Mouse (Mus musculus) urinary bladder, postnatal 10 days (tissue): ENCODE results near the gene Rpl29.
A peak's percentile ranks its signal among the peaks of the same experiment; 100 is the strongest.

ENCODE experiments used
- DNase-seq: peaks from one replicate; pipeline ENCODE4 v3.0.0; 2022; ENCODE audit warnings: low spot score

Rpl29 gene

DNA sequence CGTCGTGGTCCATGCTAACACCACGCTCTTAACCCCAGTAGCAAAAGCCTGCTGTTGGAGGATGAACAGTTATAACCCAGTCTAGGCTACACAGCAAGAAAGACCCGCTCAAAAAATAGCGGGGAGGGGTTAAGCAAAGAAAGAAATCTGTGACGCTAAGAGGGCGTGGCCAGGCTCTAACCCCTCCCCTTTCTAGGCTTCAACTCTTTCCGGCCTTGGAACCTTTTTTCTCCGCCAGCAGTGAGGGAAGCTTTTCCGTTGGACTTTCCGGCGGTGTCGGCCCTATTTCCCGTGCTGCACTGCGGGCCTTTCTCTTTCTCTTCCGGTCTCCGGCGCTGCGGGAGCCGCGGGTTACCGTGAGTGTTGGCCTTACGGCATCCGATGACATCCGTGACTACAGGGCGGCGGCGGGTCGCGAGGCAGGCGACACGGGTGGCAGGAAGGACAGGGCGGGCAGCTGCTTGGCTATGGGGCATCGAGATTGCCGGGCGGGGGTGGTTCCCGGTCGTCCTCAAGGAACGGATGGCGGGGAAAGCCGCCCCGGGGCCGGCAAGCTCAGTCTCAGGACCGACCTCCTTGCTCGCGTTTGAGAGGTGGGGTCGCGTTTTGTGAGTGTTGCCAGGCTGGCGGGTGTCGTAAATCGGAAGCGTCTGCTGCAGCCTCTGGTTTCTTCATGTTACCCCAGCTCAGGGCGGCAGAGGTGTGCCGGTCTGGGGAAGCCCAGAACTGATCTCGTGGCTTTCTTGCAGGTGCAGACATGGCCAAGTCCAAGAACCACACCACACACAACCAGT is at the start of gene Rpl29:
TSS of gene Rpl29 (plus strand) at position 234 of the 794 bp plus-strand sequence.
- peak; percentile 85 for DNase-seq

DNA sequence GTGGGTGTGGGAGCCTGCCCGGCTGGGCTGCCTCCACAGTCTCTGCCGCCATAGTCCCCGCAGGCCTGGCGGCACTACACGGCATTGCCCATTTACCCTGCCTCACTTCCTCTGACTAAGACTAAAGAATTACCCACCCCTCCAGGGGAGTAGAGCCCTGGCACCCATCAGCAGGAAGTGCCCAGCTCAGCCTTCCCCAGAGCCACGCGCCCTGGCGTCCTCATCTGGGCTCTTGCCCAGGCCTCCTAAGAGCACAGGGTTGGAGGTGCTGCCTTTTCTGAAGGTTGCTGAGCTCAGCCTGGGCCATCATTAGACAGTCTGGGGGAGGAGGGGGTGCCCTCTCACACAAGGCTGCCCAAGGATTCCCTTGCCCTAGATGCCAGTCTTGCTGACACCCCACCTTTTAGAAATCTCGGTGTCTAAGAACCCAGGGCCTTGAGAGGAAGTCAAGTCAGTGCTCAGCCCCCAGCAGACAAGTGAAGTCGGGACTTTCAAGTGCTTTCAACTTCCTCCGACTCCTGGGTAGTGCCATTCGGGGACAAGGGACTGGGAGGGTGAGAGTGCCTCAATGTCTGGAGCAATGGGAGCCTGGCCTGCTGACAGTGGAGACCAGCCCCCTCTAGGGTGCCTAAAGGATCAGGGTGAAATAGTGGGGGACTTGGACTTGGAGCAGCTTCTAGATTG is 42.9 kb upstream of the Rpl29 start:
- no peak for DNase-seq

DNA sequence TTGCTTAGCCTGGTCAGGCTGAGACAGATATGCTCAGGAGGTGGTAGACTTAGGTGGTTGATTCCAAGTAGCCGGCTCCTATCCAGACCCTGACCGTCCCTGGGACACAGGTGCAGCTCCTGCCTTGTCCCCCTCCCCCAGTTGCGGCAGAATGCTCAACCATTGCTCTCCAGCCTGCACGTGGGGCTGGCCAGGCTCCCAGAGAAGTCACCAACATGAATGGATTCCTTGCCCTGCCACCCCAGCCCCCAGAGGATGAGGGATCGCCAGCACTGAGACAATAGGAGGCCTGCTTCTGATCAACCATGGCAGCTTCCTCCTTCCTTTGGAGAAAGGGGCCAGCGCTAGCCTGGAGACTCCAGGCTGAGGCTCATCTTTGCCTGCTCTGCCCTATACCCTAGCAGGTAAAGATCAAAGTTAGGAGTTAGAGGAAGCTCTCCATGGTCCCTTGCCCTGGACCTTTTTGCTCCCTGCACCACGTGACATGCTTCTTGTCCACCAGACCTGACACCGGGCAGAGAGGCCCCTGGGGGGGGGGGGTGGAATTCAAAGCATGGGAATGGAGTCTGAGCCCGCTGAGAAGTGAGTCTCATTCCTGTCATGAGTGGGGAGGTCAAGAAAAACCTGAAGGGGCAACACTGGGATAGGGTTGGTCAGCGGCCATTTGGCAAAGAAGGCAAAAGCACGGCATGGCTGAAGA is 36.3 kb upstream of the Rpl29 start:
- no peak for DNase-seq

DNA sequence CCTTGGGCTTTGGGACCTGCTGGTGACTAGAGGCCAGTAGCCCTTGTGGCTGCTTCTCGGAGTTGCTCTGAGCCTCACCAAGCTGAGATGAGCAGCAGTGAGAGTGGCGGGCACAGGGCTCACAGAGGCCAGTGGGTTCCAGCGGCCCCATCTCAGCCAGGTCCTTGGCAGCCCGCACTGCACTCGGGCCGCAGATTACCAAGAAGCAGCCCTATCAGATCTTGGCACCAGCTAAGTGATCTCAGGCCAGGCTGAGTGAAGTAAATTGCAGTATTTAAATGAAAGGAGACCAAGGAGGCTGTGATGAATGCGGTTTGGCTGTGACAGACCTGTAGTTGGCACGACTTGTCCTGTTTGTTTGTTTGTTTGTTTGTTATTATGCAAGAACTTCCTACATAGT is 35.7 kb upstream of the Rpl29 start:
- no peak for DNase-seq

DNA sequence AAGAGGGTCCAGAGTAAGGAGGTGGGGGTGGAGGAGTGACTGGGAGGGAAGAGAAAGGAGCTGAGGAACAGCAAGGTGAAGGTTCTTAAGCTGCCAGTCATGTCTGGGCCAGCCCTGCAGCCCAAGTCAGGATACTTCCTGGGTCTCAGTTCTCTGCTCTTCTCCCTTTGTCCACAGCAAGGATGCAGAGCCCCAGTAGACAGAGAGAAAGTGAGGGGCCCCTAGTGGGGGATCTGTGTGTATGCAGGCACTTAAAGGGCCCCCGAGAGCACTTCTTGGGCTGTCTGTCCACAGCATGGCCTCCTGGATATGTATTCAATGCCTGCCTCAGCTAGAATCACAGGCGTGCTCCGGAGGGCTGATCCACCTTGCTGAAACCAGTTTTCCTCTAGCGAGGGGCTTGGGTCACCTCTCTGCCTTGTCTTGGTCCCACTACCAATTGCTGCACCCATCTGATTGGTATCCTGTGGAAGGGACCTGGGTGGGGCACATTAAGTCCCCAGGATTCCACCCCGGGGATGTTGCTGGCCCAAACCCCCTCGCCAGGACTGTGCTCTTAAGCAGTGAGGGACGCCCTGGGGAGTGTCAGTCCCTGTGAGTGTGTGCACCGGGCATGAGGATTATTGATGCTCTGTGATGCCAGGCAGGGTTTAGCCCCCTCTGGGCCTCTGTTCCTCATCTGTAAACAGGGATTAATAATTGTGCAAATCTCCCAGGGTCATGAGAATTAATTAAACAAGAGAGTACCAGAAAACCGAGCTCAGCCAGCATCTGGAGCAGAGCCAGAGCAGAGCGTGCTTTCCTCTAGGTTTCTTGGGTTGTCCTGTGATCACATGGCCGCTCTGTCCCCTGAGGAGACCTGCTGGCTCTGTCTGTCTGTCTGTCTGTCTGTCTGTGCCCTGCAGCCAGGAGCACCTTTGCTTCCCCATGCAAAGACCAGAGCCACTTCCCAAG is 34.3 kb upstream of the Rpl29 start:
- DNase-seq: no peak

DNA sequence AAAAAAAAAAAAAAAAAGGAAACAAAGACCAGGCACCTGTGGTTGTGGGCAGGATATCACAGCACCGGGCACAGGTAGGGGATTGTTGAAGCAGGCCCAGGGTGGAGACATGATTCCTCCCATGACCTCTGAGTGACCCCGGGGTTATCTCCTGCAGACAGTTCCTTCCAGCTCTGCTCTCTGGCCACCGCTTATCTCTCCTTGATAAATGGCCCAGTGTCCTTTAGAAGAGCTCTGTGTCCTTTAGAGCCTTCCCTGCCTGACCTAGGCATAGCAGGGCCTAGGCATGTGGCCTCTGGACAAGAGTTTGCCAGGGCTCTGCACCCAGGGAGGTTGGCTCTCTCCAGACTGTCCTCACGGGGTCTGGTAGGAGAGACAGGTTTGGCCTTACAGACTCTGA is 31.5 kb upstream of the Rpl29 start:
- DNase-seq: no peak

DNA sequence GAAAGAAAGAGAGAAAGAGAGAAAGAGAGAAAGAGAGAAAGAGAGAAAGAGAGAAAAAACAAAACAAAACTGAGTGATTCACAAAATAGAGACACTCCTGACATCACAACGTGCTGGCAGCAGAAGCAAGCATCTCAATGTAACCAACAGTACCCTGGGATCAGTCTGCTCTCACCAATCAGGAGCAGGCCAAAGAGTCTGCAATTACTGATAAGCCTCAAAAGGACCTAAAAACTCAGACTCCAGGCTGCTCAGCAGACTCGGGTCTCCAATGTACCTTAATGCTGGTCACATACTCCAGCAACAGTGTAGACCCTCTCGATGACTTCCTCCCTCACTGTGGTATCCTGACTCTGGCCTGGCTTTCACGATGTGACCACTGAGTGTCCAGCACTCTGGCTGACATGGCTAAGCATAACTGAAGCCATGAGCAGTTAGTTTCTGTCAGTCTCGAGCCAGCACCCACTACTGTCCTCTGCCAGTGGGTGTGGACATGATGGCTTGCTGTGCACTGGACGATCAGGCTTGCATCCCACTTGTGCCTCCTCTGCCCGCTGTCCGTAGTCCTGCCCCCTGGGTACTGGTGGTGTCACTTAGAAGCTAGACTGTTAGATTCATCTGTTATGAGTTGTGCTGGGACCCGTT is 30.5 kb upstream of the Rpl29 start:
- DNase-seq: no peak

DNA sequence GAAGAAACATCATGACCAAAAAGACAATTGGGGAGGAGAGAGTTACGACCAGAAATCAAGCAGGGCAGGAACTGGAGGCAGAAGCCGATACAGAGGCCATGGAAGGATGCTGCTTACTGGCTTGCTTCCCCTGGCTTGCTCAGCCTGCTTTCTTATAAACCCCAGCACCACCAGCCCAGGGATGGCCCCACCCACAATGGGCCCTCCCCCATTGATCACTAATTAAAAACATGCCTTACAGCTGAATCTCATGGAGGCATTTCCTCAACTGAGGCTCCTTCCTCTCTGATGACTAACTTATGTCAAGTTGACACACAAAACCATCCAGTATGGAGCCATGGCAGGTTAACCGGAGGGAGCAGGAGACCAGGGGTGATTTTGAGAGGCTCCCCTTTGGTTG is 29.4 kb upstream of the Rpl29 start:
- no peak for DNase-seq

DNA sequence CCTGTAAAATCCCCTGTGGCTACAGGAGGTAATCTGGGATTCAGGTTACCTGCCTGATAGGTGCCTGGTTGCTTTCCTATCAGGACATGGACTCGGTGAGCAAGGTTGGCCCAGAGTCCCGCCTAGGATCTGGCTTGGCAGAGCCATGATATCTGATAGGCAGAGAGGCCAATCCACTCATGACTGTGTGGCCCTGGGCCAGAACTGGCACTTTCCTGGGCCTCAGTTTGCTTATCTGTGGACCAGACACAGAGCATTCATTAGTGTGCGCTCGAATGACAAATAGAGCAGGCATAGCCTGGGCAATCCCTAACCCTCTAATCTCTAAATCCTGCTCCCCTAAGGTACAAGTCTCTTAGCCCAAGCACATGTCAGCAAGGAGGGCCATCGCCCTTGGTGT is 27.1 kb upstream of the Rpl29 start:
- no peak for DNase-seq

DNA sequence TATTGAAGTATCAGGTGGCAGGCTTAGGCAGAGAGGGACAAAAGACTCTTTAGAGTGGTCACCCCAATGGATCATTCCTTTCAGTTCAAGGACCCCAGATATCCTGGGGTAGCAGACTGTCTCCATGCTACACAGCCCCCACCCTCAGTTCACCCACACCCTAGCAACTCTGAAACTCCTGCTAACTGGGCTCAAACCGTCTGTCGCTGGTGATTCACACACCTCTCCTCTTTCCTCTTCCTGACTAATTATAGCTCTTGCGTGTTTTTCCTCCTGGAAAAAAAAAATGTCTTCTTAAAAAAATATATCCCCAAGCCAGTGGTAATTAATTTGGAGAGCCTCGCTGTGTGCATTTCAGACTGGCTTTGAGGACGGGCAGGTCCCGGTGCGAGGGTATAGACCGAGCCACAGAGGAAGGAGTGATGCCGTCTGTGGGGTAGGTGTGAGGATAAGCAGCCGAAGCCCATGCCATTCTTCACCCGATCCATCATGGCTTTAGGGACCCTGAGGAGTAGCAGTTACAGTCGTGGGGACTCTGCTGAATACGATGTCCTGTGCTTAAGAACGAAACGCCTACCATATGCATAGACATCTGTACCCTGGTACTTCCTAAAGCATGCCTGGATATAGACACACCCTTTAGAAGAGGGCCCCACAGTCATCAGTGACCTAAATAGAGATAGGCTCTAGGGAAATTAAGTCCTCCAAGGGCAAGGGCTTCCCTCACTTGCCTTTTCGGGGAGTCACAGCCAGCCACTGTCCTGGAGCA is 26.5 kb upstream of the Rpl29 start:
- no peak for DNase-seq

DNA sequence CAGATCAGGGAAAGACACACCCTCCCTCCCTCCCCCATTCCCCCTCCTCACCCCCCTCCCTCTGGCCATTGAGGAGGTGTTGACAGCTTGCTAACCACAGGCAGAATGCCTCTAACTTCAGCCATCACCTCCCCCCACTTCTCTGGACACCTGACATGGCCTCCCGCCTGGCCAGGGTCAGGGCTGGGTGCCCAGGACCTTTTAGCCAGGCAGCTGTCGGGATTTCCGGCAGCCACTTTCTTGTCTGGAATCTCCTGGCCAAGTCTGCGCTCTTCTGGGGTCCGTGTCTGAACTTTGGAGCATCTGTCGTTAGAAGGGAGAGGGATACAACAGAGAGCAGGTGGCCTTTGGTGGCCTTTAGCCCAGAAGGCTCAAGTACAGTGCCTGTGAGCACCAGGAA is 24.0 kb upstream of the Rpl29 start:
- DNase-seq: no peak

DNA sequence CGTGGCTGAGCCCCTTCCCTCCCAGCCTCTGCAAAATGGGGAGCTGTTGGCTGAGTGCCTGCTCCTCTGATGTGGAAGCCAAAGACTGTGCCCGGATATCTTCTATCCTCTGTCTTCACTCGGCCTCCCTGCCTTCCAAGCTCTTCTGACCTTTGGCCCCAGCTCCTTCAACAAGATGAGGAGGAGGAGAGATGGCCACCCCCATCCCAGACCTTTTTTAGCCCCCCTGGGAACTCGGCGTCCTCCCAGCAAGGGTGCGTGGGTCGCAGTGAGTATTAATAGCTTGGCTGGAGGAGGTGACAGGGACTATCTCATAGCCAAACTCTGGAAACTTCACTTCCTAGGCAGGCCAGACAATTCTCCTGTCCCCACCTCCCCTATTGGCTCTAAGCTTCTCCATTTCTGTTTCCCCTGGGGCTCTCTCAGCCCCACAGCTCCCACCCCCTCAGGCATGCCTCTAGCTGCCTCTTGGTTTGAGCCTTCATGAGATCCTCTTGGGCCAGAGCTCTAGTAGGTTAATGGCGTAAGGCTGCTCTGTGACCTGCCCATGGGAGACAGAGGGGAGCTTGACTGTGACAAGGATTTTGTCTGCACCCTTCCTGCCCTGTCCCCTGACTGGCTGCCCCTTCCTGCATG is 22.7 kb upstream of the Rpl29 start:
- no peak for DNase-seq

DNA sequence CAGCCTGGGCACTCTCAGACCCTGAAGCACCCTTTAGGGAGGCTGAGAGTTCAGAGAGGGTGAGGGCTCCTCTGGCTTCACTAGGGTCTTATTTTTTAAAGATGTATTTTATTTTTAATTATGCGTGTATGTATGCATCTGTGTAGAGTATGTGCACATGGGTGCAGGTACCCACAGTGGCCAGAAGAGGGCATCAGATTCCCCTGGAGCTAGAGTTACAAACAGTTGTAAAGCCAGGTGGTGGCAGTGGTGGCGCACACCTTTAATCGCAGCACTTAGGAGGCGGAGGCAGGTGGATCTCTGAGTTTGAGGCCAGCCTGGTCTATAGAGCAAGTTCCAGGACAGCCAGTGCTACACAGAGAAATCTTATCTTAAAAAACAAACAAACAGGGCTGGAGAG is 20.2 kb upstream of the Rpl29 start:
- DNase-seq: no peak

DNA sequence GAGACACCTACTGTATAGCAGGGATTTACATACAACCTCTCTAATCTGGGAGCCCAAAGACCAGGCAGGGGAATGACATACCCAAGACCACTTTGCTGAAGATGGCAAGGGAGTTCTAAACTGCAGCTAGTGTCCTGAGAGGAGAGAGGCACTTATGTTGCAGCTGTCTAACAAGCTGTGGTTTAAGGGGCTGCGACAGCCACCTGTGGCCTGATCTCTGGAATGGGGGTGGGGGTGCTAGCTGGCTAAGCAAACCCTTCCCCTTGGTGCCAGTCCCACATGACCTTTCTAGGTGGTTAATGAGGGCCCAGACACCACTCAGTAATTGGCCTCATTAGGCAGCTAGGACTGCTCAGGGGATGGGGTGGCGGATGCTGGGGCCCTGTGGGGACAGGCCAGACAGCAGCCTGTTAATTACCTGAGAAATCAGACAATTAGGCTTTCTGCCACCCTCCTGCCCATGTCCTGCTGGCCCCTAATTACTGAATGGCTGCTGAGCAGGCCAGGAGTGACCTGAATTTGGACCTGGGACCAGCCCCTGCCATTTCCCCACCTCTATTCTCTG is 19.1 kb upstream of the Rpl29 start:
- no peak for DNase-seq

DNA sequence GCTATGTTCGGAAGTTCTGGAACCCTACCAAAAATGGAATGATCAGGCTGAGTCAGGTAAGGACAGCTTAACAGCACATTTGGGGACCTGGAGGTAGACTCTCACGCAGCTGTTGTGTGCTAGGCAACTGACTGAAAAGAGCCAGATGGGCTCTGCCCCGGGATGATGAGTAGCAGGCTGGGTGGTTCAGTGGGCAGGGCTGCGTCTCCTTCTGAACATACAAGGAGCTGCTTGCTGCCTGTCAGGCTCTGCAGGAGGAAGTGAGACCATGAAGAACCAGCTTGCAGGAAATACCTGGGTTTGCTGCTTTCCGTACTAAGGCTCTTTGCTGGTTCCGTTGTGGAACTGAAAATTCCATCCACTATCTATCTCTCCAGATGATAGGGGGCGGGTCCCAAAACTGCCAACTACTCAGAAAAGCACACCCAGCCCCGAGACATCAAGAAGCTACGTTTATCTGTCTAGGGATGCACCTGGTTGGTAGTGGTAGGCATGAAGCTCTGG is 18.1 kb upstream of the Rpl29 start:
- no peak for DNase-seq

DNA sequence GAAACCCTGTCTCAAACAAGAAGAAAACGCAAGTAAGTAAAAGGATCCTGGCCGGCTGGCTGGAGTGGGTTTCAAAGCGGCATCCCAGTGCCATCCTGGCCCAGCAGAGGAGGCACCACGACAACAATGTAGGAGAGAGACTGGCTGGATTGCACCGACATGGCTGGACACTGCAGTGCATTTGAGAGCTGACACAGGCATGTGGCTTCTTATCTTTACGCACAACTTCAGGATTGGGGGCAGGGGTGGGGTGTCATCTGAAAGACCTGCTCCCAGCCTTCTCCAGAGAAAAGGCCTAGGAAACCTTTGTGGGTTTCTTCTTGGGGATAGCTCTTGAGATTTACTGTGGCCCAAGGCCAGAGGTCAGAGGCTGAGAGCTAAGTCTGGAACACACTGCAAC is 17.5 kb upstream of the Rpl29 start:
- no peak for DNase-seq

DNA sequence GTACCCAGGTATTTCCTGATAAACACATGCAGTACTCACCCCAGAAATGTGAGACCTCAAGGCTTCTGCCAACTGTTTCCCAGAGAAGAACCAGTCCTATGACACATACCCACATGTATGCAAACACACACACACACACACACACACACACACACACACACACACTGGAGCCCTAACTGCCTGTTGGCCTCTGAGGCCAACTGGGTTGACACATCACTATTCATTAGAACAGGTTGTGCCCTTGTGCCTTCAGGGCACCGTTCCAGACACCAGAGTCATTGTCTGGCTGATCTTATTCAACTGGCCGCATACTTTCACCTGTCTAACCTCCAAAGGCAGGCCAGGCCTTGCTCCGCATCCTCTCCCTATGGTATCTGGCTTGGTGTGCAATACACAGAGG is 17.0 kb upstream of the Rpl29 start:
- no peak for DNase-seq

DNA sequence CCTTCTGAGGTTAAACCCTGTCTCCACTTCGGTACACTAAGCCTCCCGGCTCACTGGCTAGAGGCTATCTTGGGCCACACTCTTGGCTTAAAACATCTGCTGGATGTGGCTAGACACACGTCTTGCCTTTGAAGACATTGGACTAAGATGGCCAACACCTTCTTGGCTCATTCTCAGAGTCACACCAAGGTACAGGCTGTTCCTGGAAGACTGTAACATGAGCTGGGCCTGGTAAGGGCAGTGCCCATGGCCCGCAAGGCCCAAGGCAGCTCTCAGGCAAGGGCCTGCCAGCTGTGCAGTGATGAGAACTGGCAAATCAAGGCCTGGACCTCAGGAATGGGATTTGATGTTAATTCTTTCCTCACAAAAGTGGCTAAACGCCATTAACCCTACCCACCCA is 15.6 kb upstream of the Rpl29 start:
- DNase-seq: no peak

DNA sequence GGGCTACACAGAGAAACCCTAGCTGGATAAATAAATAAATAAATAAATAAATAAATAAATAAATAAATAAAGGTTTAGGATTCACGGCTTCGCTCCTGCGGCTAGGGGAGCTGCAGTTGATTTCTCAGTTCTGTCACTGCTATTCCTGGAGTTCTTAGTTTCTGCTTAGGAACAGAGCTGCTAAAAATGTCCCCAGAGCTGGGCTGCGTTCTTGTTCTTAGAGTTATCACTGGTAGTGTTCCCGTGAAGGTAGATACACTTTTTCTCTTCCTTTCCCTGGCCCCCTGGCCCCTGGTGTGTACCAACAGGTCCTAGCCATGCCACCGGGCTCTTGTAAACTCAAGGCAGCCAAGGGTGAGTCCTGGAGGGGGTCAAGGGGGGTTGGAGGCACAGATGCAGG is 12.4 kb upstream of the Rpl29 start:
- DNase-seq: no peak
